Mouse (Mus musculus): Measurements from ENCODE around the gene Ccnf.

DNA sequence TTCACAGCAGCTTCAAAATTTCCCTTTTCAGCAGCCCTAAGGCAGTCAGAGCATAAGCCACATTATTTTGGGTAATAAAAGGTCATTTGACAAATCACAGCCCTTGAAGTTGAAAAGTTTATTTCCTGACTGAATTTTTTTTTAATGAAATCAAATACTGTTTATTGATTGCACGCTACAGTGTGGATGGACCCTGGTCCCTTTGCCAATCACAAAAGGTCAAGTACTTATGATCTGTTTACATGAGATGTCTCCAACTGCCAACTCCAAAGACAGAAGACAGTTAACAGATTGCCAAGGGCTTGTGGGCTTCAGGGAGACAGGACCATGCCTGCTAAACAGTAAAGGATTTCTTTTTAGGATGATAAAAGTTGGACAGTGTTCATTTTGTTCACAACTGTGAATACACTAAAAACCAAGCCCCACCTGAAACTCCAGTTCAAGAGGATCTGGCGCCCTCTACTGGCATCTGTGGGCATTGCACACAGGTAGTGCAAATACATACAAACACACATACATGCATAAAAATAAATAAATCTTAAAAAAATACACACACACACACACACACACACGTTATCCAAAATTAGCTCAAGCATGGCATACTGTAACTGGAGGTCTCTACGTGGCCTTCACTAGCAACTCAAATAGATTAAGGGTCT lies 7.8 kb downstream of the Ccnf start:
- TF ChIP-seq CTCF (IDR thresholded peaks at IDR 0.05; ENCODE audit: low read depth, low read length) (peak; percentile 60; the same call in 1 of the 2 replicates), POLR2A (IDR thresholded peaks at IDR 0.05; ENCODE audit: extremely low read depth, insufficient read depth, low read length) (no peak)
